Mouse (Mus musculus) lung, postnatal 36 days (tissue): ENCODE measurements around the gene Slc2a8.

Experiments used
- DNase-seq: peaks from one replicate; pipeline ENCODE4 v3.0.0; 2022; ENCODE audit warnings: mixed read lengths

Gene Slc2a8

DNA sequence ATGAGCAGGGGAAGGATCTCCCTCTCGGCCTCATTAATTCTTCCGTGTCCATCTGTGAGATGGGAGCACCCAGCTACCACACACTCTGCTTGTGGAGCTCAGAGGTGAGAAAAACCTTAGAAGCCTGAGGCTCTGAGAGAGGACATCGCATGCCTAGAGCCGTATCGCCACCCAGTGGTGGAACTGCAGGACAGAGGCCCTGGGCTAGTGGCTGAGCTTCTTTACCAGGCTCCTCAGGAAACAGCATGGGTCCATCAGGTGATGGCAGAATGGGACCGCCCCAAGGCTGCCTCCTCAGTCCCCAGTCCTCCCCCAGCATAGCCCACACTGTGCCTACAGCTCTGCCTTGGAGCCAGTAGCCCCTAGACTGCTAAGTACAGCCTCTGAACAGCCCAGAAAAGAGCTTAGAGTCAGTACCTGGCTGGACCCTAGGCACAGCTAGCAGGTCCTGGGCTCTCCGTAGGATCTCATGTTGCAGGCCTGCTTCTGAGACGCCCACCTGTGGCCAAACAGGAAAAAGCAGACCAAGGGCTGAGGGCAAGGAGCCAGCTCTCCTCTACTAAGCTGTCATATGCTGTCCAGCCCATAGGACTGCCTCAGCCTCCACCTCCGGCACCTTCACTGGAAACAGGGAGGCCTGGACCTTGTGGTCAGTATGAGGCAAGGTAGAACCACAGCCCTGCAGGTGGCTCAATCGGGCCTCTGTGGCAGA lies 53.5 kb downstream of the Slc2a8 start:
- DNase-seq = peak; percentile 91

GRCm38 (mm10) chr2:32927624-32928234 lies 54.2 kb downstream of the Slc2a8 start:
- DNase-seq = peak; percentile 80

- no peak for DNase-seq
These were observed 55.4 kb downstream of the Slc2a8 start for GRCm38 (mm10) chr2:32926330-32927075.

GRCm38 (mm10) chr2:32924306-32924844 lies 57.5 kb downstream of the Slc2a8 start:
- no peak for DNase-seq

DNA sequence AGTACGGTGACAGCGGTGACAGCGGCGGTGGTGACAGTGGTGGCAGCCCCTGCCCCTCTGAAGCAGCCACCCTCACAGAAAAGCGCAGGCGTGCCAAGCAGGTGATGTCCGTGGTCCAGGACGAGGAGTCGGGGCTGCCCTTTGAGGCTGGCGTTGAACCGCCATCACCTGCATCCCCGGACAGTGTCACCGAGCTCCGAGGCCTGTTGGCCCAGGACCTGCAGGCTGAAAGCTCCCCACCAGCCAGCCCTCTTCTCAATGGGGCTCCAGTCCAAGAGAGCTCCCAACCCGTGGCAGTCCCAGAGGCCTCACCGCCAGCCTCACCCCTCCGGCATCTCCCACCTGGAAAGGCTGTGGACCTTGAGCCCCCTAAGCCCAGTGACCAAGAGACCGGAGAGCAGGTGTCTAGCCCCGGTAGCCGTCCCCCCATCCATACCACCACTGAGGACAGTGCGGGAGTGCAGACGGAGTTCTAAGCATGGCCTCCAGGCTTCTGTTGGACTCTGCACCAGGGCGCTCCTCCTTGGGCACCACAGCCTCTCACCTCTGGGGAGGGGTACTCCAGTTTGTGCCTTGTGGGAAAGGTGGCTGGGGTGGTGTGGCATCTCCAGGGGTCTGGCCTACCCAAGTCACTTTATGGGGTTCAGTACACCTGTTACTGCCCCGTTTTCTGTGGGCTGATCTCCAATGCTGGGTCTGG lies 58.2 kb downstream of the Slc2a8 start:
- DNase-seq = no peak
